Mouse (Mus musculus) erythroblast, embryonic 14.5 days (primary cell): ENCODE results near the gene Perm1.

ENCODE experiments used
- GATA1 ChIP-seq: IDR thresholded peaks from 2 replicates; pipeline ENCODE4 v1.6.1; 2012; ENCODE audit warnings: low read length, inconsistent platforms, mixed read lengths
- TAL1 ChIP-seq: IDR thresholded peaks from 3 replicates; pipeline ENCODE4 v1.6.1; 2012; ENCODE audit warnings: low read length, inconsistent platforms, mixed read lengths

- TF ChIP-seq GATA1 (no peak), TAL1 (no peak)
These were observed 33.9 kb downstream of the Perm1 start for GRCm38 (mm10) chr4:156249567-156249966.
